ENCODE assay signal across 9 mouse cellular contexts in genomic region chr3:108083904-108084407, GRCm38 (mm10). TPM values are rescaled to one million over a fixed set of nuclear protein-coding genes. Genes with fewer than 3 reads are reported as not detected.
DNase-seq lines count a peak whose midpoint lies in the region; ATAC-seq and TF ChIP-seq lines count a peak whose summit lies in the region.
"Had no signal": no experiment of that assay in that cellular context is flagged by ENCODE, and none has a peak within 500 bp of the region (broad histone marks: within the 10 kb centered on the region; RNA-seq: fewer than 3 reads in every experiment).

No protein-coding gene starts in this region.

- H3K27ac ChIP-seq in lung, embryonic 14.5 days (ENCODE audit: low read depth) = no peak overlapping the region
- no peak overlapping the region for H3K27ac ChIP-seq in intestine, embryonic 15.5 days
- H3K27ac ChIP-seq in neural tube, embryonic 15.5 days (replicated peaks) = no peak overlapping the region

- H3K36me3 ChIP-seq in lung, embryonic 14.5 days (ENCODE audit: insufficient read depth) = peaks cover 21% of the 10 kb centered on the region; the same call in 1 of the 2 replicates
- peaks cover 8% of the 10 kb centered on the region; the same call in 1 of the 2 replicates for H3K36me3 ChIP-seq in intestine, embryonic 15.5 days
- peaks cover 16% of the 10 kb centered on the region for H3K36me3 ChIP-seq in neural tube, embryonic 15.5 days

- no peak overlapping the region for H3K9ac ChIP-seq in lung, embryonic 14.5 days
- H3K9ac ChIP-seq in intestine, embryonic 15.5 days = no peak overlapping the region
- 0 out of 2 replicates have a peak overlapping the region, but pooled peaks have one; percentile 70 for H3K9ac ChIP-seq in neural tube, embryonic 15.5 days (replicated peaks)

- H3K4me3 ChIP-seq in lung, embryonic 14.5 days (ENCODE audit: low read depth, low read length) = peak overlapping the region; percentile 77; the same call in 1 of the 2 replicates
- H3K4me3 ChIP-seq in intestine, embryonic 15.5 days (replicated peaks) = no peak overlapping the region
- H3K4me3 ChIP-seq in neural tube, embryonic 15.5 days (replicated peaks) = peak overlapping the region; percentile 56

- intact Hi-C loops in left cerebral cortex, postnatal 25 days (cut with DNase I) = no loop called here

- peaks cover 35% of the 10 kb centered on the region for H3K4me1 ChIP-seq in lung, embryonic 14.5 days (ENCODE audit: insufficient read depth)
- H3K4me1 ChIP-seq in intestine, embryonic 15.5 days (replicated peaks) = peaks cover 49% of the 10 kb centered on the region
- H3K4me1 ChIP-seq in neural tube, embryonic 15.5 days = peaks cover 53% of the 10 kb centered on the region

- DNase-seq in adrenal gland, adult (ENCODE audit: inconsistent age in 2 of 2, low spot score in 1 of 2) = peak; percentile 50 to 69
- DNase-seq in adrenal gland, postnatal 14 days = no peak
- DNase-seq in lung, embryonic 14.5 days = no peak
- DNase-seq in lung, postnatal 14 days = no peak
- DNase-seq in left cerebral cortex, postnatal 25 days (ENCODE audit: low spot score in 2 of 2) = no peak
- DNase-seq in layer of hippocampus, adult 18-20 months (ENCODE audit: low spot score in 2 of 2) = no peak

- H3K4me2 ChIP-seq in lung, embryonic 14.5 days = peak overlapping the region; percentile 97
- H3K4me2 ChIP-seq in intestine, embryonic 15.5 days (replicated peaks) = peak overlapping the region; percentile 97
- peak overlapping the region; percentile 100 for H3K4me2 ChIP-seq in neural tube, embryonic 15.5 days

- no peaks in the 10 kb centered on the region for H3K27me3 ChIP-seq in lung, embryonic 14.5 days (ENCODE audit: insufficient read depth, low read length)
- H3K27me3 ChIP-seq in intestine, embryonic 15.5 days (replicated peaks) = no peaks in the 10 kb centered on the region
- no peaks in the 10 kb centered on the region for H3K27me3 ChIP-seq in neural tube, embryonic 15.5 days (replicated peaks)

- WGBS in lung, embryonic 14.5 days = 38% methylated on average over 4 of the region's 4 CpGs
- 71% methylated on average over 4 of the region's 4 CpGs for WGBS in intestine, embryonic 15.5 days
- 64% methylated on average over 4 of the region's 4 CpGs for WGBS in neural tube, embryonic 15.5 days

- ATAC-seq in lung, embryonic 14.5 days (ENCODE audit: insufficient read depth) = no peak
- ATAC-seq in intestine, embryonic 15.5 days = no peak
- no peak for ATAC-seq in neural tube, embryonic 15.5 days (ENCODE audit: low FRiP score)
- ATAC-seq: lung, postnatal 0 days had no signal

- H3K9me3 ChIP-seq in lung, embryonic 14.5 days (ENCODE audit: low read depth, low read length) = no peaks in the 10 kb centered on the region
- no peaks in the 10 kb centered on the region for H3K9me3 ChIP-seq in intestine, embryonic 15.5 days
- no peaks in the 10 kb centered on the region for H3K9me3 ChIP-seq in neural tube, embryonic 15.5 days (replicated peaks)

- no peak for TF ChIP-seq CTCF in lung, embryonic 14.5 days (IDR thresholded peaks at IDR 0.05; ENCODE audit: low read depth)

RNA-seq across cellular contexts. Expression of gene Ampd2, which starts 2.5 kb away (rescaled TPM):
- total RNA-seq in adrenal gland, postnatal 14 days (2021) = 117 and 124 TPM in 2 replicates
- 31.4 and 37.4 TPM in 2 replicates for polyA plus RNA-seq in lung, embryonic 14.5 days (2014; fragmentation: Nextera tagmentation; extraction: Ambion mirVana)
- polyA plus RNA-seq in intestine, embryonic 15.5 days (2015; fragmentation: Nextera tagmentation; extraction: Ambion mirVana) = 49.9 and 53.6 TPM in 2 replicates
- polyA plus RNA-seq in neural tube, embryonic 15.5 days (2015; fragmentation: Nextera tagmentation; extraction: Ambion mirVana) = 64.1 and 66.9 TPM in 2 replicates
- 10 to 100 TPM; 48.1 to 50.3 TPM for total RNA-seq in left cerebral cortex, postnatal 25 days (2021)
- total RNA-seq in layer of hippocampus, adult 18-20 months (2021) = 10 to 100 TPM; 68.7 to 73.6 TPM

RNA-seq across cellular contexts. Expression of gene Gnat2, which starts 8.6 kb away (rescaled TPM):
- total RNA-seq in adrenal gland, postnatal 14 days (2021) = 9.8 and 12.6 TPM in 2 replicates
- 0.50 and 0.97 TPM in 2 replicates for polyA plus RNA-seq in lung, embryonic 14.5 days (2014; fragmentation: Nextera tagmentation; extraction: Ambion mirVana)
- polyA plus RNA-seq in intestine, embryonic 15.5 days (2015; fragmentation: Nextera tagmentation; extraction: Ambion mirVana) = 1.9 and 2.8 TPM in 2 replicates
- polyA plus RNA-seq in neural tube, embryonic 15.5 days (2015; fragmentation: Nextera tagmentation; extraction: Ambion mirVana) = 0.13 and 0.43 TPM in 2 replicates
- total RNA-seq in left cerebral cortex, postnatal 25 days (2021) = not detected
- not detected for total RNA-seq in layer of hippocampus, adult 18-20 months (2021)

RNA-seq across cellular contexts. Expression of gene Gstm4, which starts 39.3 kb away (rescaled TPM):
- 11.2 and 12.3 TPM in 2 replicates for total RNA-seq in adrenal gland, postnatal 14 days (2021)
- polyA plus RNA-seq in lung, embryonic 14.5 days (2014; fragmentation: Nextera tagmentation; extraction: Ambion mirVana) = 16.0 and 16.8 TPM in 2 replicates
- polyA plus RNA-seq in intestine, embryonic 15.5 days (2015; fragmentation: Nextera tagmentation; extraction: Ambion mirVana) = 33.0 and 33.9 TPM in 2 replicates
- polyA plus RNA-seq in neural tube, embryonic 15.5 days (2015; fragmentation: Nextera tagmentation; extraction: Ambion mirVana) = 19.1 and 21.0 TPM in 2 replicates
- total RNA-seq in left cerebral cortex, postnatal 25 days (2021) = 10 to 100 TPM in 1 of 2 experiments, 1 to 10 TPM in 1; 9.1 to 10.7 TPM
- total RNA-seq in layer of hippocampus, adult 18-20 months (2021) = 10 to 100 TPM; 12.3 to 13.2 TPM

Comparison
In these comparisons a context has a peak if more than half of its experiments do, and no peak if none do; other contexts are left out.
1. DNase-seq: peak in adrenal gland, adult (2 of 2); none in adrenal gland, postnatal 14 days (single experiment), lung, embryonic 14.5 days (single experiment), lung, postnatal 14 days (single experiment), left cerebral cortex, postnatal 25 days (0 of 2) and layer of hippocampus, adult 18-20 months (0 of 2).
2. Peak in every context shown above with its lines, with median percentiles within 50 percentile points of each other: H3K4me2 ChIP-seq.